Mouse (Mus musculus): ENCODE measurements at regions not wholly inside any gene's neighbourhood (a gene's known extent, or its start where the extent isn't known, plus 50 kb on each side); places are given as distances from the start of the nearest gene placed in this dataset.

DNA sequence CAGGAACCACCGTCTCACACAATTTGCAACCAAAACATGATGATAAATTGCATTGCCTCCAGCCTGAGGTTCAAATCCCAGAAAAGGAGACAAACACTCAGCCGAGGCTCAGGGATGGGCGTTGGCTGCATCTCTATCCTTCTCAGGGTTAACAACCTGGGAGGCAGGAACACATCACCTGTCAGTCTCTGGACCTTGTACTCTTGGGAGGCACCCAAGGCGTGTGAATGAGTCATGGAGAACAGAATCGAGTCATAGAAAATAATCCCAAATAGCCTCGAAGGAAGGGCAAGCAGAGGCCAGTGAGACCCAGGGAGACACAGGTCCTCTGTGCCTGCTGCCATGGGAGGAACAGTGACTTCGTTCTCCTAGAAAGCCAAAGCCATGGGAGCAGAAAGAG is 121.0 kb upstream of the Lnx1 start:
- TF ChIP-seq ZC3H11A (IDR thresholded peaks at IDR 0.05; ENCODE audit: borderline replicate concordance, low read depth, low read length) (no peak), HCFC1 (IDR thresholded peaks at IDR 0.05; ENCODE audit: borderline replicate concordance, insufficient read depth, low read length) (no peak), ZNF384 (IDR thresholded peaks at IDR 0.05; ENCODE audit: low read depth, low read length) (no peak), MAFK (IDR thresholded peaks at IDR 0.05; ENCODE audit: insufficient read depth, low read depth, low read length) (no peak), CHD2 (IDR thresholded peaks at IDR 0.05; ENCODE audit: low read depth, low read length) (no peak)
